Mouse (Mus musculus) olfactory bulb, adult 2 months (tissue): ENCODE data around the gene Zfhx3.

Experiments
- CTCF ChIP-seq: fragments of 200-500 bp; IDR thresholded peaks from 2 replicates; pipeline ENCODE4 v1.5.1; 2012; ENCODE audit warnings: low read depth, mild to moderate bottlenecking, low read length, moderate library complexity; ENCODE audit not compliant: insufficient read depth
- POLR2A ChIP-seq: fragments of 200-500 bp; IDR thresholded peaks from 2 replicates; pipeline ENCODE4 v1.6.1; 2012; ENCODE audit warnings: mild to moderate bottlenecking, low read depth, low read length, moderate library complexity; ENCODE audit not compliant: insufficient read depth

DNA sequence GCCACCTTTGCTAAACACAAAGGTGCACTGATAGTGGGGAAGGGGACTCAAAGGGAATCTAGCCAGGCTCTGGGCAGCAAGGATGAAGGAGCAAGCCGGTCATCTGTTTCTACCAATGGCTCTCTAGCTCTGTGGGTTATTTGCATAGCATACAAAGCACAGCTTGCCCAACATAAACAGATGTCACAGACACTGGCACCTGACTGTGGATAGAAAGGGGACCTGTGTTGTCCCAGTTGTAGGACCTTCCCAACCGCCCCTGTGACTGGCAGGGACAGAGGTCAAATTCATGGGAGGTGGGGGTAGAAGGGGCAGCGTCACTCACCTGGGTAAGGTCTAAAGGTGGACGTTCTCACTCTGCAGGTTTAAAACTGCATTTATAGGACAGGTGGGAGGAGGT lies 884.0 kb downstream of the Zfhx3 start:
- TF ChIP-seq CTCF (no peak), POLR2A (no peak)
